Mouse (Mus musculus) ovary, postnatal 14 days (tissue): Measurements from ENCODE around the gene Ccdc61.

Experiments
- DNase-seq: peaks from one replicate; pipeline ENCODE4 v3.0.0; 2022; ENCODE audit warnings: low spot score

The Ccdc61 gene

GRCm38 (mm10) chr7:18848395-18848794 lies 61.8 kb downstream of the Ccdc61 start:
- DNase-seq, result no peak

- DNase-seq, result no peak
These were observed 65.4 kb downstream of the Ccdc61 start for GRCm38 (mm10) chr7:18844811-18845210.

GRCm38 (mm10) chr7:18841174-18841567 lies 69.0 kb downstream of the Ccdc61 start:
- no peak for DNase-seq
